Mouse (Mus musculus) frontal cortex, postnatal 14 days (tissue): Measurements from ENCODE around the gene Hoxa11.

Source experiments
- DNase-seq, 2 experiments: peaks; one replicate each; pipeline ENCODE4 v3.0.0; 2022; ENCODE audit warnings: low spot score in 2 of 2

Gene Hoxa11

DNA sequence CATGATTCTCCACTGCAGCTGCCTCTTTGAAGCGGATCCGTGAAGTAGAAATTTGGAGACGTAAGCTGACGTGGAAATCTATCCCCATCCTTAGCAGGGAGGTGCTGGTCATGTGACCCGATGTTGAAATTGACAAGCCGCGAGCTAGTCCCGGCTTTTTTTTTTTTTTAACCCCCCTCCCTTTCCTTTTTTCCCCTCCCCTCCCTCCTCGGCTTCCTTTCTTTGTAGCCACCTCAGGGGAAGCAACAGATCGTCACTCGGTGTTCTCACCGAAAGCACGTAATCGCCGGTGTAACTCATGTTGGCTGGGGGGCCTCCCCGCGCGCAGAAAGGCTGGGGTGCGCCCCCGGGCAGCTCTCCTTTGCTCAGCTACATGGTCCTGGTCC is at the start of gene Hoxa11:
Gene Hoxa11 (minus strand): TSS at position 54 of the 386 bp plus-strand sequence.
- no peak for DNase-seq

DNA sequence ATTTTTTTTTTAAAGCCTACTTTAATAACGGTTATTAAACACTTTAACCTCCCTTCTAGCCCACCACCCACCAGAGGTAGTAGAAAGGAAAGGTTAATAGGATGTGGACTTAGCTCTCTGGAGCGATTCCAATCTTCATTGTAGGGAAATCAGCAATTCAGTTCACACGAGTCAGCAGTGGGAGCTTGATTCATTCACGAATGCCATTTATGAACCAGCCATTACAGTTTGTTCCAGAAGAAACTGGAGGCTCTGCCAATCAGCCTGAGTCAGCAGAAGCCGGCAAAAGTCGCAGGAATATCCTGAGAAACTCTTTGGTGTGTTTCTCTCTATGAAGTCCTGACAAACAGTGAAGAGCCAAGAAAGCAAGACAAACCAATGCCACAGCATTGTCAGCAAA is 49.0 kb upstream of the Hoxa11 start:
- DNase-seq = no peak

DNA sequence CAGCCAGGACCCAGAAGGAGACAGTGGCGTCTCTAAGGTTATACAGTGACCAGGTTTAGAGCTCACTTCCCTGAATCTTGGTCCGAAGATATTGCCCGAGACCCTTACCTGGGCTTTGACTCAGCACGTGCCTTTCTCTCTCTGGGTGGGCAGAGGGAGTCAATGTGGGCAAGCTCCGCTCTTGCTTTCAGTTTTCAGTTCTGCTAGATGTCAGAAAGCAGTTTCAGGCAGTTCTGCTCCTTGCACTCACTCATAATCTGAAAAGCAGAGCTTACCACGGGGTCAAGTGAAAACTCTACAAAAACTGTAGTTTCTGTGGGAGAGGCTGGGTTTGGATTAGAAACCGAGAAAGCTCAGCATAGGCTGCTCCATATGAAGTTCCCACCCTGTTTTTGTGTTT is 46.7 kb upstream of the Hoxa11 start:
- DNase-seq = no peak

DNA sequence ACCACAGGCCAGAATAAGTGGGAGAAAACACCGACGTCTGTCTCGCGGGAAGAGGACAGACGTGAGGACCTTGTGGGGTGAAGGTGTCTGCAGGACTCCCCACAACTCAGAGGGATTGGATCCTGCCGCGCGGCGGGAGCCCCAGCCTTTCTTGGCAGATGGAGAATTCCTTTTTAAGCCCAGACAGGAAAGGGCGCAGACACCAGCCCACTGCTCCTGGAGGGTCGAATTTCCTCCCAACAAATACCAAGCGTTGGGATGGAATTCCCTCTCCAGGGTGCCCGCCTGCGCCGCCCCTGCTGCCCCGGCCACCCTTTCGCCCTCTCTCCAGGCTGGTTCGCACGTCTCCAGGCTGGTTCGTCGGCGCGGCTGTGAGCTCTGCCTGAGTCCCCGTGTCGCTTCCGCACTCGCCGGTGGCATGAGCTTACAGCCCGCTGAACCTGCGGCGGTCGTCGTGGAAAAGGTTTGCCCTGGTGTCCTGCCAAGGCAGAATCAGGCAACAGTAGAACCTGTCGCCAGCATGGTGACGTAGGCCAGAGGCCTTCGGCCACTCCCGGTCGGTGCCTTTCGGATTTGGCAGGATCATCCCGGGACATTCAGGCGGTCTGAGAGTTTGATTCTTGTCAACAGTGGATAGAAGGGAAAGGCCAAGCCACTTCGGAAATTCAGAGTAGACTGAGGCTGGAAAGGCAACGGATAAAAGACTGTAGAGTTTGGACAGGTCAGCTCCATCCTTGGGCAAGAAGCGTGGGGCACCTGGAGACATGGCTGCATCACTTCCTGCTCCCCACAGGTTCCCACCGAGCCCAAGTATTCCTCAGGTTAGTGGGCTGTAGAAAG is 45.6 kb upstream of the Hoxa11 start:
- DNase-seq = no peak

DNA sequence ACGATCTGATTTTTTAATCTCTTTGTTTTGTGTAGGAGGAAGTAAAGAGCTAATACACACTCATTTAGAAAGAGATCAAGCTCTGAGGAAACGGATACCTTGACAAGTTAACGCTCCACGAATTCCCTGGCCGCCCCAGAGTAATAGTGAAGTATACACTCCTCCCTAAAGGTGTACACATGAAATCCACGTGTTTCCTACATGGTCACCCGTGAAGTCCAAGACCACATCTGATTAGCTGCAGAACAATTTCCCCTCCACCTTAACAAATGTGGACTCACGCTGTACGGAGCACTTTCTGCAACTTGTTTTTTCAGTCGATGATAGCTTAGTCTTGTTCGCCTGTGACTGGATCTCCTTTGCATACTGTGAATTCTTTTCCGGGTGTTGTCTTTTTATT is 44.6 kb upstream of the Hoxa11 start:
- DNase-seq = no peak

DNA sequence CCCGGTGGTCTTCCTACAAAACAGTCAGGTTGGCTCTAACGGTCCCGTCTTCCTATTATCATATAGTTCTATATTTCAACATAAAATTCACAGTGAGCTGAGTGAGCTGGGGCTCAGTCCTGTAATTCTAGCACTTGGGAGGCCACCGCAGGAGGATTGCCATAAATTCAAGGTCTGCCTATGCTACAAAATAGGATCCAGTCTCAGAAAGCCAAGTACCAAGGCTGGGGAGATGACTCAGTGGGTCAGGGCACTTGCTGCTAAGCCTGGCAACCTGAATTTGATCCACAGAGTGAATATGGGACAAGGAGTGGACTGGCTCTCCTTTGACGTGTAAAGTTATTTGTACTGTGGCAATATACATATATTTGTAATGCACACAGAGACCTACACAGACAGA is 38.3 kb upstream of the Hoxa11 start:
- DNase-seq = no peak

DNA sequence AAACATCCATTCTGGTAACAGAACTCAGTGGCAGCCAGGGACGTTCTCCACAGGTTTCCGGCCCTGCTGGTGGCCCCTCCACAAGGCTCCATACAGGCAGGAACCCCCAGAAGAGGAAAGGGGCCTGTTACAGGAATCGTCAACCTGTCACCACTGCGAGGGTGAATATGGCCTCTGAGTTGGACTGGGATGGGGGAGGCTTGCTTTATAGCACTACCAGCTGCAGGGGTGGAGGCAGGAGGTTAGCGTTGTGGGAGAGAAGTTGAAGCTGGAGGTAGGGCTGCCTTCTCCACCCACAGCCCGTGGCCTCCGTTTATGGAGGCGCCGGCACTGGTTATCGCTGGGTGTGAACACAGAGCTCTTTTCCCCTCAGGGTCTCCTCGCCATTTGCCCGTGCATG is 35.5 kb upstream of the Hoxa11 start:
- no peak for DNase-seq

DNA sequence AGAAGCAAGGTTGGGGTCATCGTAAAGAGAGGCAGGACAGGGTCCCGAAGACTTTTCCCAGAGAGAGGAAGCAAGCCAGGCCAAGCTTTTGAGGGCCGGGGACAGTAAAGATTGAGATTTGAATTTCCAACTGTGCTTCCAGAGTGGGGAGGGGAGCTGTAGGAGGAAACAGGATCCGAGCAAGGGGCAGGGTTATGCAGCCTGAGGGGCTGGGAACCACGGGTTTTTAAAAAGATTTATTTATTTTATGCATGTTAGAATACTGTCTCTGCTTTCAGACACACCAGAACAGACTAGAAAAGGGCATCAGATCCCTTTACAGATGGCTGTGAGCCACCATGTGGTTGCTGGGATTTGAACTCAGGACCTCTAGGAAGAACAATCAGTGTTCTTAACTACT is 31.3 kb upstream of the Hoxa11 start:
- DNase-seq = no peak

DNA sequence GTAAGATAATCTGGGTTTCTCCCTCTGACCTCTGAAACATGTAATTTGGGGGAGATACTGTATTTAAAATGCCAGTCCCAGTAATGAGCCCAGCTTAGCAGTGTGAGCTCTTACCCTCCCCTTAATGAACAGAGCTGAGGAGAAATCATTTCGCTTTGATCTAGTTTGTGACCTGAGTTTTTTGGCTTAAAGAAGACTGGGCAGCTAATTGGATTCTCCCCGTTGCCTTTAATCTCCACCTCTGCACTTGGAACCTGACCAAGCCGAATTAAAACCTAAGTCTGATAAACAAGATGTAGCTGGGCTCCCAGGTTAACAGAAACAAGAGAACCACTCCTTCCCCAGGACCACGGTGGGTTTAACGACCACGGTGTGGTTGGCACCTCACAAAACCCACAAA is 30.8 kb upstream of the Hoxa11 start:
- no peak for DNase-seq

DNA sequence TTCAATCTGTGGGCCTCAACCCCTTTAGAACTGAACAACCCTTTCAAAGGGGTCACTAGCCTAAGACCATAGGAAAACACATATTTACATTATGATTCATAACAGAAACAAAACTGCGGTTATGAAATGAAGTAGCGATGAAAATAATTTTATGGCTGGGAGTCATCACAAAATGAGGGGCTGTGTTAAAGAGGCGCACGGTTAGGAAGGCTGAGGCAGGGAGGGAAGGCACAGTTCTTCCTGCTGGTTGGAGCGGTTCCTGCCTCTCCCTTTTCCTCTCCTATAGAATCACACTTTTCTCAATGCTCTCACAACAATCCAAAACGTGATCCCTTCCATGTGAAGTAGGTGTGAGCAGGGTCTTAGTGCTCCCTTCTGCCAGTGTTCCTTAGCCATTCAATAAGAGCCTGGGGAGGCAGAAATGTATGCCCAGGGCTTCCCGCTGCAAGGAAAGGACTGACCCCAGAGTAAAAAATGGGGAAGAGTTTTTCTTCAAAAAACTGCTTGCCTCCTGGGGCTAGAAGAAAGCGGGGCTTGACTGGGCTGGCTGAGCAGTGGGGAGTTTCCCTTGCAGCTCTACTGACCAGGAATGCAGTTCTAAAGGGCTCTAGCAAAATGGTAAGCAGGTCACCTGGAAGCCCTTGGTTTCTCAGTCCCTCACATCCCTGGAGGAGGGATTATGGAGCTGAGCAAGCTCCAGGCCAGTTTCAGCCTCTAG is 30.1 kb upstream of the Hoxa11 start:
- no peak for DNase-seq

DNA sequence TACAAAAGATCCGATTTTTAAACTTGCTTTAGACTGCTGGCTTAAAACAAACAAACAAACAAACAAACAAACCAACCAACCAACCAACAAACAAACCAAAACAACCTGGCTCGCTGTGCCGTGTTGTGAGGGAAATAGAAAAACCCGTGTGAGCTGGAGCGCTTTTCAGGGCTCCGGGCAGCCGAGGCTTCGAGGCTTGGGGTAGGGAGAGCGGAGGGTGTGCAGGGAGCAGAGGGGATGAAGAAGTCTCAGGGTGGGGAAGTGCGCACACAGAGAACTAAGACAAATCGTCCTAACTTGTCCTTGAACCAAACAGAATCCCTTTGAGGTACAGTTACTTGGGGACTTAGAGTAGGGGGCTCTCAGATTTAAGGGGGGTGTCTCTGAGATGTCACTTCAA is 29.0 kb upstream of the Hoxa11 start:
- no peak for DNase-seq

DNA sequence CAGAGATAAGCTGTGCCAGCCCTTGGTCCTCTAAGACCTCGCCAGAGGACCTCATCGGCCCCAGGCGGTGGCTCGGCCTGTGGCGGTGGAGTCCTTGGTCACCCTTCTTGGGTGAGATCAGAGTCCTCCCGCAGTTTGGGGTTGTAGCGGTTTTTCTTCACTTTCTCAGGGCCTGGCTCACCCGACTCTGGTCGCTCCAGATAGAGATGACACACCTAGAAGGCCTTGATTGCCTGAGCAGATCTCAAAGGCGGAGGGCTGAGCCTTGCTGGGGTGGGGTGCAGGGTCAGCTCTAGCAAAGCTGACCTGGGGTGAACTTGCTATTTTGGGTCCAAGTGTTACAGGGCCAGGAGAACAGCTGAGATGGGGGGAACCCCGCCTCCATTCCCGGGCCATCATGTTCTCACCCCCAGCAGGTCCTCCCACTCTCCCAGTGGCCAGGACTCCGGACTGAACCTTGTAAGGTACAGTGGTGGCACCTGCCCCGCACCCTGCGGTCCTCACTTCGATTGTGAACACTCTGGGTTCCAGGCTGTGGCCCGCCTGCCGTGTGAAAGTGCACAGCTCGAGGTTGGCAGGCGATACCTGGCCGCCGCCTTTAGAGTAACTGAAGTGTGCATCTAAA is 28.2 kb upstream of the Hoxa11 start:
- DNase-seq = no peak

DNA sequence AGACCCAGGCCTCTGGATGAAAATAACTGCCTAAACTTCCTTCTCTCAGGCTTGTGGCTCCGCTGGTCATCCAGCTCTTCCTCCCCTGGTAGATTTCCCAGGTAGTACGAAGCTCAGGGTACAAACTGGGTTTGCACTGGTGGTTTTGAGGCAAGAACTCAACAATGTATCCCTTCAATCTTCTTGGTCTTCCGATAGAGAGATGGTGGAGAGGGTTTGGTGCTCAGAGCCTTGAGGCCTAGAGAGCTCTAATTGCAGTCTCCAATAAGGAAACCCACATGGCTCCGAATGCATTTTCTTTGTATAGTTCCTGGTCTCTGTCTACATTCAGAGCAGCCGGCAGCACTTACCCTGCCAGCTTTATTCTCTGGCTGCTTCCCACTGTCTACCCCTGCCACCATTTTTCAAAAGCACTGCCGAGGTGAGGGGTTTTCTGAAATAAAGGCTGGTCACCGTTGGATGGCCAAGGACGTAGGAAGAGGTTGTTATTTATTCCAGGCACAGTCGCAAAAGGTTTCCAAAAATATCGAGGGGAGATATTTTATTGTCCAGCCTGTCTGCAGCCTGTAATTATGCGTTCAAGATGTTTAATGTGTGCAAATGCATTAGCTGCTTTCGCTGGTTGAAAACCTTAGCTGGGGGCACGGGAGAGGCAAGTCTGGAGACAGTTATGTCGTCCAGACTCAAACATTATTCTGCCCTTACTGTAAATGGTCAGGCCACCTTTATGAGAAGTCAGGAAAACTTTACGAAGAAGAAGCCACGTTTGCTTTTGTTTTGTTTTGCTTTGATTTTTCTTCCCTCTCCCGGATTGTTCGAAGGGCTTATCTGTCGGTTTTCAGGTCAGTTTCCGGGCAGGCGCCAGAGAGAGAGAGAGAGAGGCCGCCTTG is 27.4 kb upstream of the Hoxa11 start:
- DNase-seq = no peak

DNA sequence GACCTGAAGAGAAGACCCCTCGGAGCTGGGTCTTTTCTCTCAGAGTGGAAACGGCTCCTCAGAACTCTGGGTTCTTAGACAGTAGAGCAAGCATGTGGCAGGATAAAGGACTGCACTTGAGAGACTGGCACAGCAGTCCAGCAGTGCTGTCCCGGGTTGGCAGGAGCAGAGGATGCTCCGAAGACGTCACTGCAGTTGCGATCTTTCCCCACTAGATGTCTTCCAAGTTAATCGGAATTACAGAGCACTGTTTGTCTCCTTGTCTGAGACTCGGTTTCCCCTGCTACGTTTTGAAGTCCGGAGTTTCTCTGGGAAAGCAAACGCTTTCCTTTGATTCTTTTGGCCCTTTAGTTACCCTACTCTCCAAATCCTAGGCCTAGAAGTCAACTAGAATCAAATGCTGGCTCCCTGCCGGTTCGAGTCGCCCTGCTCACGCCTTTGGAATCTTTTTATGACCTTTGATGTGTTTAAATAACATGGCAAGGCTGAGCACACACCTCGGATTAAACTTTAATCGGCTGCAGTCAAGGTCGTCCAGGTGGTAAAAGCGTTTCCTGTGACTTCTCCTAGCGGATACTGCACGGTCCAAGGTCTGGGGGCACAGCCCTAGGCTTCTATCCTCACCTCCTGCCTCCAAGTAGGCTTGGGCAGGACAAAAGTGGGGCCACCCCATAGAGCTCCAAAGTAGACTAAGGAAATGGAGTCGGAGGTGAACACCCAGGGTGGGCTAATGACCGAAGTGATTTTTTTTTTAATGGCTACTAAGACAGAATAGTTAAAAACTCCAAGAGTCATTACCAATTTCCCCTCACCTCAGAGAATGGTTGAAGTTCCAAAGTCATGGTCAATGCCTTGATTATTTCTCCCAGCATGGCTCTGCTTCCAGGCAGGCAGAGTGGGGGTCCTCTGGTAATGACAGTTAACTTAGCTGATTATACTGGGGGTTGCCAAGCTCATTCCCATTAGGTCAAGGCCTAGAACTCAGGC is 25.2 kb upstream of the Hoxa11 start:
- peak in 1 of 2 experiments; percentile 60 for DNase-seq

DNA sequence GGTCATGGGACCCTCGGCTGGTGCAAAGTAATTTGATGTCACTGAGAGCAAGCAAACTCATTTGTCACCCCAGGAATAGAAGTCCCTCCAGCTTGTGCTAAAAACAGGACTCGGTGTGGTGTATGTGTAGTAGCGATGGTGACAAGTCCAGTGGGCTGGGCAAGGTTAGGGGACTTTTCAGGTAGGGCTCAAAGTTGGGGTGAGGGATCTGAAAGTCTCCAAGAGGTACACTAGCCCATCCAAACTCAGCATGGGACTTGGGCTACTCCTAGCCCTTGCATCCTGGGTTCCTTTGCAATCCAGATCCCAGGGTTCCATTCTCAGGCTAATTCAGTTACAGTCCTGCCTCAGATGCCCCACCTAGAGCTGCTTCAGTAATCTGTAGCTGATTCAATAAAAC is 23.1 kb upstream of the Hoxa11 start:
- no peak for DNase-seq

DNA sequence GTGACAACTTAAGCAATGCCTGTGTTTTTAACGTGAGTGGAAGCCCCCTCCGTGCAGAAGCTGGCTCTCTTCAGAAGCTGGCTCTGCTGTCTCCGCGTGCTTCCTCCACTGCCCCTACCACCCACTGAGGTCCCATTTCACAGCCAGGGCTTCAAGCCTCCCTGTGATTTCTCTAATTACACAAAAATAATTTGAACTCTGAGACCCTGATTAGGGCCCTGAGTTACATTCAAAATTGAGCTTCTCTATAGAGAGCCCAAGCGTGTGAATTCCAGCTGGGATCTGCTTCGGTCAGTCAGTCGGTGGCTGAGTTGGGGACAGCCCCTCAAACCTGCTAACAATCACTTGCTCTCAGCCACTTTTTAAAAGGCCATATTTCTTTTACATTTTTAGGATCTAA is 22.7 kb upstream of the Hoxa11 start:
- DNase-seq = no peak

DNA sequence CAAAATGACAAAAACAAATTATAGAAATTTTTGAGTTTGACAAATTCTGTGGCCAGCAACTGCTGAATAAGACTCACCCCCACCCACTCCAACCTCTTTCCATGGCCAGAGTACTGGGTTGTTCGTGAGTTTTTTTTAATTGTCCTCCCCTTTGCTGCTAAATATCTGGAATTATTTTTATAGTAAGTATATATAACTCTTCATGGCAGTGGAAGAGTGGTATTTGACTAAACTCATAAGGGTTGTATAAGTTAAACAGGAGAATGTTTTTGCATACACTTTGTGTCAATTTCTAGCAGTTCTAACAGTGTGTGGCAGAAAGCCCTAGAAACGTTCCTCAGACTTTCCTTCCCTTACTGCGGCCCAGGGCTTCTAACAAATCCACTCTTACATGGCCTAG is 22.1 kb upstream of the Hoxa11 start:
- no peak for DNase-seq

DNA sequence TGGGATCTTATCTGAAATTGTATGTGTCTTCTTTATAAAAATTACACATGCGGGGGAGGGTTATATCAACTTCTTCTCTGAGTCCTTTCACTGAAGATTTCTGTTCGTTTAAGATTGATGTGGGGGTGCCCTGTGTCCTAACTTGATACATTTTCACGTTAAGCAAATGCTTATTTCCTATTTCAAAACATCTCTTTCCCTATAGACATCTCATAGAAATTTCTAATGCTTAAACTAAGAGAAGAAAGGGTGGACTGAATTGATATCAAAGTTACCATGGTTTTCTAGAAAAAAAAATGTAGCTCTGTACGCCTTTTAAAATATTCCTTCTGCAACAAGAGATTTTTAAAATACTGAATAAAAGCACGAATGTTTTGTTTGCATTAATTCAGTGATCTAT is 21.6 kb upstream of the Hoxa11 start:
- DNase-seq = no peak

DNA sequence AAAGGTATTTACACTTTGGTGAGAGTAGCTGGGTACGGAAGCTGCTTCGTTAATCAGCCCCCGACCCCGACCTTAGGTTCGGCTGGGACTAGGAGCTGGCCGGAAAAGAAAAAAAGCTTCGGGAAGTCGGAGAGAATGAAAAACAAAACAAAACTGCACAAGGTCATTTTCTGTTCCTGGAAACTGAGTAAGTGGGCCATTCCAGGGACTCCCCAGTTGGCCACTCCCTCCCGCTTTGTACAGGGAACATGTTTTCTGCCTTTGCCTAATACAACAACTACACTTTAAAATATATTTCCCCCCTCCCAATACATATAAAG is 21.0 kb upstream of the Hoxa11 start:
- DNase-seq = no peak

DNA sequence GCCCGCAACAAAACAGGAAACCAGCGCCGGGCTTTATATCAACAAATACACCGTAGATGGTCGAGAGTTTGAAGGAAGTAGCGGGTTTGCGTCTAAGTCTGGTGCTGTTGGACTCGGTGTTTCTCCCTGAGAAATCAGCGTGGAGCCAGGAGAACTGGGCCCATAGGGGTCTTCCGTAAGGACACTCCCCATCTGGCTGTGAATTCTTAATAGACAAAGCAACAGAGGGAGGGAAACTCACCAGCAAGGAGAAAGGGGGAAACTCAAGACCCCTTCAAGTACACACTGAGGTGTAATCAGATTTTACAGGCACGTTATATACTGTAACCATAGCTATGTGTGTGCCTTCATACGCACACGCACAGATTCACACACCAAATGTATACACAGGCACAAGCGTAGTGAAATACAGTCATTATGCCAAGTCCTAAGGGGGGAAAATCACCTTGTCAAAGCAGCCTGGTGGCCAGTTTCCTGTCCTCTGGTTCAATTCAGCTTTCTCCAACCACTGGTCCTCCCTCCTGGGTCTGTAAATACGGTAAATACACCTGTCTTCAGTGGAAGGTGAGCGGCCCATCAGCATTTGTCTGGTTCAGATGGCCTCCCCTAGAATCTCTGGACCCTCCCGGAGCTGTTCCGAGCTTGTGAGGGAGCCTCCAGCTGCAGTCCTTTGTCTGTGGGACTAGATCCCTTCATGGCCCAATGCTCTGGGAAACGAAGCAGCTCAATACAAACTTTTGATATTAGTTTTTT is 20.5 kb upstream of the Hoxa11 start:
- DNase-seq = no peak
